Mouse (Mus musculus): ENCODE results near the gene Sfrp5. TPM values are rescaled to one million over a fixed set of nuclear protein-coding genes. Genes with fewer than 3 reads are reported as not detected.
A peak's percentile ranks its signal among the peaks of the same experiment; 100 is the strongest.

Sfrp5 gene
- polyA plus RNA-seq, 1 experiment from 2014 or later: 0.36 TPM

DNA sequence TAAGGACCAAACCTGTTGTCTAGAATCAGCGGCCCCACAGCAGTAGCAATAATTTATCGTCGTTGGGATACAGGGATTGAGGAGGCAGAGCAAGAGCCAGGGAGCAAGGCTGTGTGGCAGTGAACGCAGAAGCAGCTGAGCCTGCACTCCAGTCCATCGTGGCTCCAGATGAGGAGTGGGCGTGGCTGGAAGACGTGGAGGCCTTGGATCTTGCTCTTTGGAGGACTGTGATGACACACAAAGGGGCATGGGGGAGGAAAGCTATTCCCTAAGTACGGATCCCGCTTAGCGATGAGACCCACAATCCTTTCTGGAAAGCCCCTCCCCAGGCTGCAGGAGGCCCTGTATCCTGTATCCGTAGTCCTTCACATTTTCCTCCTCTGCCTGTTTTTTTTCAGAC is 4.0 kb downstream of the Sfrp5 start:
- DNase-seq (ENCODE audit: low spot score): no peak

DNA sequence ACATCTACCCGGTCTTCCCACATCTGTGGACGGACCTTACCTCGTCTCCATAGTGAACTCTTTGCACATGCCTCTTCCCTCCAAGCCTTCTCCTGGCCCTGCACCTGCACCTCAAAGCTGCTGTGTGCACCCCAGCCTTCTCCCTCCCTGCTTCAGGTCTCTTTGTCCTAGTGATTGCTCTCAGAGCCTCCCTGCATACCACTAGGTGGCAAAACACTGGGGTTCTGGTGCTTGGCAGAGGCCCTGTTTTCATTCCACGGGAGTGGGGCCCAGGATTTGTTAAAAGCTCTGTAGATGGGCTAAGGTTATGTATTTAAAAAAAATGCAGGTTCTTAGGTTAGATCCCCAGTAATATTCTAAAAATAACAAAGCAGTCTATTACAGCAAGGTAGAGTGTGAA is 5.0 kb downstream of the Sfrp5 start:
- no peak for DNase-seq (ENCODE audit: low spot score)

DNA sequence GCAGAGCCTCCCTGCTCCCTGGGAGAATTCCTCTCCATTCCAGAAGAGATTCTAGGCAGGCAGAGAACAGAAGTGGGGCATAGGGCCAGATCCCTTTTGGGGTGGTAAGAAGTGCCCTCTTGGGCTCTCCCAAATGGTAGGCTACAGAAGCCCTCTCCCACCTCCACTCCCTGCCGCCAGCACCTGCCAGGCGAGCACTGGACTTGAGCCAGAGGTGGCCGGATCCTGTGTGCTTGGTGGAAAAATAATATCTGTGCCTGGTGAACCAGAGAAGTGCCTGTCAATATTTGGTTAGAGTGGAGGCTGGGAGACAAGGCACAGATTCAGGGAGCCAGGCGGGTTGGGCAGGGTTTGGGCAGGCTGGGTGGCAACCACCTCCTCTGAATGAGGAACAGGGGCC is 5.7 kb downstream of the Sfrp5 start:
- DNase-seq (ENCODE audit: low spot score): no peak

DNA sequence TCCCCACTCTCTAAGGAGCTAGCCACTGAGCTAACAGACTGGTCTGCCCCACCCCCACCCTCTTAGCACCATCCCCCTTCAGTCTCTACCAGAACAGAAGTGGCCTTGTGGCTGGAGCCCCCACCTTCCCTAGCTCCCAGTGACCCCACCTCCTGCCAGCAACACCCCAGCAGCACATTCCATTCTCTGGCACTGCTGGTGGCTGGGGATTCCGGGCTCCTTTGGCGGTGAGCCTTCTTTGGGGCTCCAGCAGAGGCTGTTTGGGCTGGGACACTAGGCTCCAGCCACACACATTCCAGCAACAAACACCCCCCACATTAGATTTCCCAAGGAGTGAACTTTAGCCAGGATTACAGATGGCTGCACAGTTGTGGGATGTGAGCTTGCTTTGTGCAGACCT is 8.7 kb downstream of the Sfrp5 start:
- DNase-seq (ENCODE audit: low spot score): no peak

DNA sequence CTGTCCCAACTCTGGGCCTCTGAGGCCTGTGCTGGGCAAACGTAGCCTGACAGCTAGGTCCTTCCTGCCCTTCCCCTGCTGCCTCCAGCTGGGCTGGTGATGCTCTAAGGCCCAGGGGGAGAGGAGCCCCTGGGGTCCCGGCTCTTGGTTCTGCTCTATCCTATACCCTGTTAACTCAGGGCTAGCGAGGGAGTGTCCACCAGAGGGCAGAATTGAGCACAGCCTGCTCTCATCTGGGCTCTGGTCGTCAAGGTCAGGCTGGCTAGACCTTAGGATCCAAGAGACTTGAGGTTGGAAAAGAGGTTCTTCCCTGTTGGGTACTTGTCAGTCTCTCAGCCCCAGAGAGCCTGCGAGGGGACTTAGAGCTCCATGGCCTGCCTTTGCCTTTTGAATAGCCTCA is 11.6 kb downstream of the Sfrp5 start:
- peak; percentile 34 for DNase-seq (ENCODE audit: low spot score)

DNA sequence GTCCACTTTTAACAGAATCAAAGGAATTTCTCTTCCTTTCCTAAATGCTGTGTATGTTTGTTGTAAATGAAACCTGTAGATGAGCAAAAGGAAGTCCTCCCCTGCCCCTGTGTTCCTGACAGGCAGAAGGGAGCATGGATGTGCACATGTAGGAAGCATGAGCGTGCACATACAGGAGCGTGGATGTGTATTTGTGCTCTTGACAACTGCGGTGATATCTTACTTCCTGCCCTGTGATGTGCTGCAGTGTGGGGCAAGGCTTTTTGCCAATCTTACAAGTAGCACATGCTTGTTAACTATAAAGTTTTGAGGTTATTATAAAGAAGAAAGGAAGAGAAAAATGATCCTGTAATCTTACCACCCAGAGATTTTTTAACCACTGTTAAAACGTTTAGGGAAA is 12.3 kb downstream of the Sfrp5 start:
- DNase-seq (ENCODE audit: low spot score): no peak

GRCm38 (mm10) chr19:42182673-42183072 is 19.4 kb downstream of the Sfrp5 start:
- DNase-seq (ENCODE audit: low spot score): no peak

DNA sequence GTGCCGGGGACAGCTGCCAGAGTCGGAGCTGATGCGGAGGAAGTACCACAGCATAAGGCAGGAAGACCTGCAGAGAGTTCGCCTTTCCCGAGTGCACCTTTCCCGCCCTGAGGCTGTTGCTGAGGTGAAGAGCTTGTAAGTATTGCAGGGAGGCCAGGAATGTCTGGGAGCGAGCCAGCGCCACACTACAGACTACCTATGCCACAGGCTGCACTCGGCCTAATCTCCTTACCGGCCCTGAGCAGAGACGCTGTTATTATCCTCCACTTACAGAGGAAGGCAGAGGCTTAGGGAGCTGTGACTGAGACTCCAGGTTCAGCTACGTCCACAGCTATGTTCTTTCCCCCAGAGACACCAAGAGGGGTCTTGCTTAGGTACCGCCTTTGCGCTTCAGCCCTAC is 22.7 kb downstream of the Sfrp5 start:
- DNase-seq (ENCODE audit: low spot score): no peak

DNA sequence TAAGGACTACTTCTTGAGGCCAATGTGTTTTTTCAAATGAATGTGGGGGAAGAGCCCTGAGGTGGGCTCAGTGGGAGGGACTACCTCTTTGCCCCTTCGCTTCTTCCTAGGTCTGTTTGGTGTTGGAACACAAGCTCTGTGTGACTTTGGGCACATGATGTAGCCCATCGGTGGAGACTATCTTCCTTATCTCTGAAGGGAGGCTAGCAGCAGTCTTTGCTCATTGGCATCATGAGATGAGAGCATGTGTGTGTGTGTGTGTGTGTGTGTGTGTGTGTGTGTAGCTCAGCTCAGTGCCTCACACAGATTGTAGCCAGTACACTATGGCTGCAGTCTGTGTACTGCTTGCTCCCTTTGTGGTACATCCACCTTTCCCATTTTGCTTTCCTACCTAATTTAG is 24.6 kb downstream of the Sfrp5 start:
- DNase-seq (ENCODE audit: low spot score): no peak

GRCm38 (mm10) chr19:42176841-42177240 is 25.2 kb downstream of the Sfrp5 start:
- no peak for DNase-seq (ENCODE audit: low spot score)

DNA sequence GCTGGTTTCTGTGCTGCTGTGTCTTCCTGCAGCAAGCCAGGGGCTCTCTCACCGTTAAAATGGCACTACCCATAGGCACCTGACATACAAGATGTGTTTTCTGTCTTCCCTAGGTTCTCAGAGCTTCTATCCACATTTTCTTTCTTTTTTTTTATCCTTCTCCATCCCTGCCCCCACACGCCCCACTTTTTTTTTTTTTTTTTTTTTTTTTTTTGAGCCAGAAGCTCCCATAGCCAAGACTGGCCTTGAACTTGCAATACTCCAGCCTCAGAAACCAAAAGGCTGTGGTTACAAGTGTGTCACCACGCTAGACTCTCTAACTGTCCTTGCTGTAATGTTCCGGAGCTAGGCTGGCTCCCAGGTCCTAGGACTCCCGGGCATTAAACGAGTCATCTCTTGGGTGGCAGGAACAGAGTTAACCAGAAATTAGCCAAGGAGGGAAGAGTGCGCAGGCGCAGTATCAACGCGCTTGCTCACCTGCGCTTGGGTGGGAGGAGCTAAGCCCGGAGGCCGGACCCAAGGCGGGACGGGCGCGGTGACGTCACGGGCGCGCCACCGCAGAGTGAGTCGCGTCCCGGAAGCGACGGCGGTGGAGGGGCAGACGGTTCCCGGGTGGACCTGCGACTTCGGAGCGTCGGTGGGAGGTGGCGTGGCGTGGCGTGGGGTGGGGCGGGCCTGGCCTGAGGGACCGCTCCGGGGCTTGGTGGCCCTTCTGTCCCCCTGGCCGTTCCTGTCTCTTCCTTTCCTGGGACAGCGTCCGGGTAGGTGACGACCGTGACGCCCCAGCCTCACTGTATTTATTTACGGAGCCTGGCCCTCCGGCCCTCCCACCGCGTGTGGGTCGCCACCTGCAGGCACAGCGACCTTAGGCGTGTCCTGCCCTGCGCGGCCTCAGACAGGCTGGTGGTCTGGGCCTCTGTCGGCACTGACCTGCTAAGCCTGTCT is 31.8 kb downstream of the Sfrp5 start:
- peak; percentile 97 for DNase-seq (ENCODE audit: low spot score)

DNA sequence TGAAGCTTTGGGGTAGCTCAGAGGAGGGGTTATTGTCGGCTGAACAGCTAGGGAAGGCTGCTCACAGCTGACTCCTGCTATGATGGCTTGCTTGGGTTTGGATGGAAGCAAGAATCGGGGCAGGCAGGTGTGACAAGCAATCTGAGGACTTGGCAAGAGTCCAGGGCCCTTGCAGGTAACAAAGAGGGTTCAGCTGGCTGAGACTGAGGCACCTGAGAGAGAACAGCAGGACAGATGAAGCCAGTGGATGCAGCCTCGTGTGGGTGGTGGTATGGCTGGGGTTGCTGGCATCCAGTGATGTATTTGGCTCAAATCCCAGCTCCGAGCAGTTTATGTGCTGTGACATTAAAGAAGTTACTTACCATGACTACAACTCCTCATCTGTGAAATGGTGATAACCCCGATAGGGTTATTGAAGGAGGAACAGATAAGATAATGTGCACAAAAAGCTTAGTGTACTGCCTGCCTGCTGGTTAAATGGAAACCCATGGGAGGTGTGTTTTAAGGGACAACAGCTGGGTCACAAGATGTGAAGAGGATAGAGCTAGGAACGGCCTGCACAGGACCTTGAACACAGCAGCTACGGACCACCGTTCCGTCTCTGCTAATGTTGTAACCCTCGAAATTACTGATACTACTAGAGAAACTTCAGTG is 32.6 kb downstream of the Sfrp5 start:
- no peak for DNase-seq (ENCODE audit: low spot score)

- DNase-seq (ENCODE audit: low spot score): no peak
Measured at GRCm38 (mm10) chr19:42167489-42167888, 34.6 kb downstream of the Sfrp5 start.

DNA sequence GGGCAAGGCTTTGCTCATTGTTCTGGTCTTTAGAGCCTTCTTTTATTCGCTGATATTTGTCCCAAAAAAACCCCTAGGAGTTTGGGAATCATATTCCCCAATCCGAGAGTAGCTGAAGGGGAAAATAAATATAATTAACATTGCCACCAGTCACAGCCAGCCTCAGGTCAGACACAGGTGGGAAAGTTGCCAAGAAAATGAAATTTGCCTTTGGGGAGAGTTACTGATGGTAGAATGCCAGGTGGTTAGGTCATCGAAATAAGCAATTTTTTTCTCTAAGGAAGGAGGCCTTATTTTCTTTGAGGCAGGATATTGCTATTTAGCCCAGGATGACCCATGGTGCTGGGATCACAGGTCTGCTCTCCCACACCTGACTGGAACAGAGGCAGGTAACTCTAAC is 35.3 kb downstream of the Sfrp5 start:
- DNase-seq (ENCODE audit: low spot score): no peak

- DNase-seq (ENCODE audit: low spot score): peak; percentile 82
Measured at GRCm38 (mm10) chr19:42166130-42166529, 35.9 kb downstream of the Sfrp5 start.

- DNase-seq (ENCODE audit: low spot score): no peak
Measured at GRCm38 (mm10) chr19:42164188-42164587, 37.9 kb downstream of the Sfrp5 start.

DNA sequence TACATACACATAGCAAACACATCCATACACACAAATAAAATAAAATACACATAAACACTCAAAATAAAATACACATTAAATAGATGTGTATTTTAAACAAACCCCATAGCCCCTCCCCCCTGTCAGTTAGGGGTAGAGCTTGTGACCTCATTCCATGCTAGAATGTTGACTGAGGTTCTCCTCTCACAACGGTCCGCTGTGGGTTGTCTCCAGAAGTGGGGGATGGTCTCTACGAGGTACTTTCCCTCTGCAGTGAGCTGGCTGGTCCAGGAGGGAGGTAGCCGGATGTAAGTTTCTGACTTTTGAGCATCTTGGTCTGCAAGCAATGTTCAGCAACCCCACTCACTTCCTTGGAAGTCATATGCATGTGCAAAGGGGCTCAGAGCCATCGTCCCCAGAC is 38.3 kb downstream of the Sfrp5 start, which contains the start of gene Zfyve27:
Zfyve27 (plus strand) TSS at position 188 of the 400 bp plus-strand sequence.
- DNase-seq (ENCODE audit: low spot score): no peak

- no peak for DNase-seq (ENCODE audit: low spot score)
Measured at GRCm38 (mm10) chr19:42158246-42159017, 43.6 kb downstream of the Sfrp5 start.

DNA sequence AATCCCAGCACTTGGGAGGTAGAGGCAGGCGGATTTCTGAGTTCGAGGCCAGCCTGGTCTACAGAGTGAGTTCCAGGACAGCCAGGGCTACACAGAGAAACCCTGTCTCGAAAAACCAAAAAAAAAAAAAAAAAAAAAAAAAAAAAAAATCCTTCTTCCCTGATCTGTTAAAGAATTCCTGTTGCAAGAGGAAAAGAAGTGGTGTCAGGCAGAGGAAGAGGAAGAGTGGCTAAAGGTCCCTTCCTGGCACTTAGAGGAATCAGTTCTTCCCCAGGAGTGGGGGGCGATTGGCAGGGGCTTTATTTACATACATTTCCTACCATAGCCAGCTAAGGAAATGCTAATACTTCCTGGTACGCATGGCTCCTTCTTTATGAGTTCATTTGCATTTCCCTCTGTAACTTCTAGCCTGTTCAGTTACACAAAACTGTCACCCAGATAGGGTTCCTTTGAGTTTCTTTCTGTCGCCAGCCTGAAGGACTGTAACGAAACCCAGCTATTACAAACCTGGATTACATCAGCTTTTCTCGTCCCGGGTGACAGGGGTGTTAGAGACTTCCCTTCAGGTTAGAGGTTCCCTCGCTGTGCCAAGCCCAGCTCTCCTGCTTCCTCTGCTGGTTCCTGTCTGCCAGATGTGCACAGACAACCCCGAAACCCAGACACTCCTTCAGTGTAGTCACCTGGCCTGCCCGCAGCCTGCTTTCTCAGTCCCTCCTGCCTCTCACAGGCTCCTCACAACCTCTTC is 44.4 kb downstream of the Sfrp5 start:
- DNase-seq (ENCODE audit: low spot score): peak; percentile 25

DNA sequence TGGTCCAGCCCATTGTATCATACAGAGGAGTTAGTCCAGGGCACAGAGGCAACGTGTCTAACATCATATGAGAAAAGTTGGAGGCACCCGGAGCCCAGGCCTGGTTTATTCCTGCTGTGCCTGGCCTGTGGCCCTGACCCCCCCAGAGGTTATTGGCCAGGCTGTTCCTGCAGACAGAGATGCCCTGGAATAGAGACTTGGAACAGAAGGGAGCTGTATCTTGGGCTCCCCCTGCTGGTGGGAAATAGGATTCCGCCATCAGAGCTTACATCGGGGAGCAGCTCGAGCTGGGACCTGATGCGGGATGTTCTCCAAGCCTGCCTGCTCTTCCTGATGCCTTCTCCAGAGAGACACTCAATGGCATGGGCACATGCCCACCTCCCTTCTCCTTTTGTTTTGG is 50.1 kb downstream of the Sfrp5 start:
- DNase-seq (ENCODE audit: low spot score): peak; percentile 71

GRCm38 (mm10) chr19:42148569-42148860 is 53.5 kb downstream of the Sfrp5 start:
- no peak for DNase-seq (ENCODE audit: low spot score)
